Mouse (Mus musculus) liver, adult 2 months (tissue): ENCODE data around the gene Nudt19.

Experiments
- CTCF ChIP-seq: fragments of 200-500 bp; IDR thresholded peaks from 2 replicates; pipeline ENCODE4 v1.5.1; 2011; ENCODE audit warnings: low read depth, low read length, control low read depth
- POLR2A ChIP-seq: fragments of 200-500 bp; IDR thresholded peaks from 2 replicates; pipeline ENCODE4 v1.6.1; 2011; ENCODE audit warnings: low read length, control low read depth; ENCODE audit not compliant: insufficient read depth; ENCODE audit errors: extremely low read depth

- TF ChIP-seq CTCF (no peak), POLR2A (no peak)
Observed at GRCm38 (mm10) chr7:35497516-35497915, 58.6 kb downstream of the Nudt19 start.
